Mouse (Mus musculus) CH12.LX (cell line): Measurements from ENCODE around the gene Mgll. TPM values are rescaled to one million over a fixed set of nuclear protein-coding genes. Genes with fewer than 3 reads are reported as not detected.

Experiments used
- DNase-seq: peaks from one replicate; pipeline ENCODE4 v3.0.0-alpha.2; 2013; ENCODE audit errors: extremely low read depth
- H3K27ac ChIP-seq: 2 replicates; pipeline ENCODE4 v1.5.1; 2012; ENCODE audit warnings: low read depth, mild to moderate bottlenecking, control low read depth, moderate library complexity; ENCODE audit not compliant: insufficient read depth
- H3K27me3 ChIP-seq: replicated peaks from 2 replicates; pipeline ENCODE3; 2012; ENCODE audit warnings: inconsistent platforms
- H3K36me3 ChIP-seq, 2 experiments: replicated peaks in 1 of 2; 2 replicates each; pipeline versions ENCODE3 to v1.6.1; 2012; ENCODE audit warnings: inconsistent platforms in 1 of 2, low read length in 1 of 2, mild to moderate bottlenecking in 1 of 2, mixed read lengths in 1 of 2, moderate library complexity in 1 of 2; ENCODE audit not compliant: control insufficient read depth in 1 of 2, insufficient read depth in 1 of 2
- H3K4me1 ChIP-seq, 2 experiments: 2 replicates each; pipeline ENCODE4 v1.6.1; 2012; ENCODE audit warnings: inconsistent platforms in 1 of 2, moderate library complexity in 1 of 2; ENCODE audit not compliant: insufficient read depth in 2 of 2, control insufficient read depth in 1 of 2
- H3K4me2 ChIP-seq: 2 replicates; pipeline ENCODE4 v1.6.1; 2012; ENCODE audit warnings: low read depth, mild to moderate bottlenecking, control low read depth; ENCODE audit not compliant: poor library complexity, insufficient read depth, severe bottlenecking
- H3K4me3 ChIP-seq, 3 experiments: fragments of 150-350 bp in 1 of 3; sonication (generic) in 1 of 3; replicated peaks in 1 of 3; 2 replicates each; pipeline versions ENCODE3 to v1.5.1; 2011 to 2012; ENCODE audit warnings: low read depth in 2 of 3, low read length in 2 of 3, mild to moderate bottlenecking in 2 of 3, moderate library complexity in 2 of 3, control low read depth in 1 of 3, improper control_type of control experiment in 1 of 3, inconsistent platforms in 1 of 3, mixed read lengths in 1 of 3; ENCODE audit not compliant: poor library complexity in 1 of 3
- H3K79me2 ChIP-seq: replicated peaks from 2 replicates; pipeline ENCODE4 v1.6.1; 2012; ENCODE audit warnings: mild to moderate bottlenecking, moderate library complexity; ENCODE audit not compliant: control insufficient read depth, poor library complexity, insufficient read depth, severe bottlenecking; ENCODE audit errors: extremely low read depth
- H3K9ac ChIP-seq: 2 replicates; pipeline ENCODE4 v1.6.1; 2012; ENCODE audit warnings: low read depth, mild to moderate bottlenecking, control low read depth, moderate library complexity; ENCODE audit not compliant: insufficient read depth
- H3K9me3 ChIP-seq: replicated peaks from 2 replicates; pipeline ENCODE3; 2012; ENCODE audit warnings: low read length, inconsistent platforms, mixed read lengths
- ETS1 ChIP-seq: conservative IDR thresholded peaks from 2 replicates; pipeline ENCODE4 v1.6.1; 2012; ENCODE audit warnings: low read depth, mild to moderate bottlenecking, inconsistent platforms, low read length, improper control_type of control experiment, moderate library complexity
- HCFC1 ChIP-seq: IDR thresholded peaks from 2 replicates; pipeline ENCODE4 v1.6.1; 2012; ENCODE audit warnings: low read depth, mild to moderate bottlenecking, inconsistent platforms, low read length, improper control_type of control experiment
- JUND ChIP-seq: conservative IDR thresholded peaks from 2 replicates; pipeline ENCODE4 v1.6.1; 2011; ENCODE audit warnings: low read depth, low read length, improper control_type of control experiment
- KAT2A ChIP-seq: IDR thresholded peaks from 2 replicates; pipeline ENCODE4 v1.6.1; 2012; ENCODE audit warnings: low read length, improper control_type of control experiment, inconsistent platforms; ENCODE audit not compliant: insufficient replicate concordance
- MAFK ChIP-seq: IDR thresholded peaks from 2 replicates; pipeline ENCODE4 v1.6.1; 2011; ENCODE audit warnings: low read length, improper control_type of control experiment; ENCODE audit not compliant: insufficient replicate concordance
- MXI1 ChIP-seq: IDR thresholded peaks from 2 replicates; pipeline ENCODE4 v1.6.1; 2011; ENCODE audit warnings: mild to moderate bottlenecking, low read depth, low read length, improper control_type of control experiment
- MYC ChIP-seq: IDR thresholded peaks from 2 replicates; pipeline ENCODE4 v1.6.1; 2011; ENCODE audit warnings: low read depth, mild to moderate bottlenecking, improper control_type of control experiment, low read length
- NRF1 ChIP-seq: IDR thresholded peaks from 2 replicates; pipeline ENCODE4 v1.6.1; 2014; ENCODE audit warnings: low read depth, mild to moderate bottlenecking, inconsistent platforms, low read length, improper control_type of control experiment, moderate library complexity
- SMC3 ChIP-seq: IDR thresholded peaks from 2 replicates; pipeline ENCODE4 v1.6.1; 2011; ENCODE audit warnings: low read depth, low read length, improper control_type of control experiment
- TCF12 ChIP-seq: IDR thresholded peaks from 2 replicates; pipeline ENCODE4 v1.6.1; 2014; ENCODE audit warnings: low read depth, mild to moderate bottlenecking, inconsistent platforms, low read length, improper control_type of control experiment
- UBTF ChIP-seq: IDR thresholded peaks from 2 replicates; pipeline ENCODE4 v1.6.1; 2012; ENCODE audit warnings: low read depth, mild to moderate bottlenecking, inconsistent platforms, low read length, improper control_type of control experiment, moderate library complexity
- USF1 ChIP-seq: IDR thresholded peaks from 2 replicates; pipeline ENCODE4 v1.6.1; 2014; ENCODE audit warnings: low read depth, mild to moderate bottlenecking, inconsistent platforms, low read length, improper control_type of control experiment
- USF2 ChIP-seq: conservative IDR thresholded peaks from 2 replicates; pipeline ENCODE4 v1.6.1; 2011; ENCODE audit warnings: low read depth, low read length, improper control_type of control experiment
- ZC3H11A ChIP-seq: IDR thresholded peaks from 2 replicates; pipeline ENCODE4 v1.6.1; 2012; ENCODE audit warnings: low read depth, mild to moderate bottlenecking, inconsistent platforms, low read length, improper control_type of control experiment
- ZKSCAN1 ChIP-seq: IDR thresholded peaks from 2 replicates; pipeline ENCODE4 v1.6.1; 2012; ENCODE audit warnings: low read depth, inconsistent platforms, low read length, improper control_type of control experiment, borderline replicate concordance
- ZMIZ1 ChIP-seq: IDR thresholded peaks from 2 replicates; pipeline ENCODE4 v1.6.1; 2012; ENCODE audit warnings: low read depth, mild to moderate bottlenecking, inconsistent platforms, low read length, improper control_type of control experiment
- ZNF384 ChIP-seq: IDR thresholded peaks from 2 replicates; pipeline ENCODE4 v1.6.1; 2012; ENCODE audit warnings: low read depth, low read length, improper control_type of control experiment, inconsistent platforms
- dilution Hi-C: fragments of 300-500 bp; cut with MboI; formaldehyde crosslinking; loops from 2 replicates; pipeline ENCODE4 v1.14.3; 2020; ENCODE audit warnings: low sequenced_read_pairs; ENCODE audit not compliant: extremely low pct_unique_long_range_greater_than_20kb, extremely low pct_ligation_motif_present
- in situ Hi-C: fragments of 300-500 bp; cut with MboI; formaldehyde crosslinking; loops from 3 replicates; pipeline ENCODE4 v1.14.3; 2019; ENCODE audit warnings: low sequenced_read_pairs, low pct_ligation_motif_present, low pct_unique_long_range_greater_than_20kb, mixed read lengths
- polyA plus RNA-seq: library from polyadenylated mRNA; unstranded; fragments of >175 nt; gene quantifications from 2 replicates; pipeline ENCODE4 v1.2.1, GENCODE M21; 2012; ENCODE audit warnings: low read depth; ENCODE audit not compliant: insufficient read length
- total RNA-seq, 2 experiments: library from RNA; depleted of rRNA; stranded (reverse); fragments of 300-350 nt in 1 of 2; fragments of >200 nt in 1 of 2; gene quantifications; 2 replicates each; pipeline ENCODE4 v1.2.3; 2012 to 2014

Mgll gene
- total and polyA plus RNA-seq, 3 experiments: 60.8 to 81.1 (median 76.5) TPM

DNA sequence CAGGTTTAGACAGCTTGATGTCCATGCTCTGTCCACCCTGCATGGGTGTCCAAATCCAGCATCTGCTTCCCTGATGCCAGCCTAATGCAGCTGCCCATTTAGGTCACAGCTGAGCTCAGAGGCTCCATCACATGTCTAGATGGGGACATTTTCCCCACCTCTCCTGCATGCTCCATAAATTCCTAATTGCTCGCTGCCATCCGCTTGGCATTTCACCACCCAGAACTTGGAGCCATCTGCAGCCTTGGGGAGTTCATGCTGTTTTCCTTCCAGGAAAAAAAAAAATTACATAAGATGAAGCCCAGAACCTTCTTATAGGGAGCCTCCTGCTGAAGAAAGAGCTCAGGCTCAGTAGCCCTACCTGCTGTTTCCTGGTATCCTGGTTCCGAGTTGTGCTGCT is 17.6 kb downstream of the Mgll start:
- H3K36me3 ChIP-seq: peaks cover 63 to 89% of the 10 kb centered on the region in 2 experiments
- DNase-seq: no peak
- dilution Hi-C loops: no loop called here
- in situ Hi-C loops: no loop called here
- no peak overlapping the region for H3K9ac ChIP-seq
- no peak overlapping the region for H3K4me3 ChIP-seq
- H3K4me2 ChIP-seq: no peak overlapping the region
- no peaks in the 10 kb centered on the region for H3K27me3 ChIP-seq
- H3K27ac ChIP-seq: no peak overlapping the region
- TF ChIP-seq UBTF (no peak), USF2 (no peak), ETS1 (no peak), TCF12 (no peak), MYC (no peak)
- H3K79me2 ChIP-seq: peaks cover 55% of the 10 kb centered on the region
- peaks cover 6% of the 10 kb centered on the region for H3K9me3 ChIP-seq
- peaks cover 19 to 87% of the 10 kb centered on the region in 2 experiments for H3K4me1 ChIP-seq

DNA sequence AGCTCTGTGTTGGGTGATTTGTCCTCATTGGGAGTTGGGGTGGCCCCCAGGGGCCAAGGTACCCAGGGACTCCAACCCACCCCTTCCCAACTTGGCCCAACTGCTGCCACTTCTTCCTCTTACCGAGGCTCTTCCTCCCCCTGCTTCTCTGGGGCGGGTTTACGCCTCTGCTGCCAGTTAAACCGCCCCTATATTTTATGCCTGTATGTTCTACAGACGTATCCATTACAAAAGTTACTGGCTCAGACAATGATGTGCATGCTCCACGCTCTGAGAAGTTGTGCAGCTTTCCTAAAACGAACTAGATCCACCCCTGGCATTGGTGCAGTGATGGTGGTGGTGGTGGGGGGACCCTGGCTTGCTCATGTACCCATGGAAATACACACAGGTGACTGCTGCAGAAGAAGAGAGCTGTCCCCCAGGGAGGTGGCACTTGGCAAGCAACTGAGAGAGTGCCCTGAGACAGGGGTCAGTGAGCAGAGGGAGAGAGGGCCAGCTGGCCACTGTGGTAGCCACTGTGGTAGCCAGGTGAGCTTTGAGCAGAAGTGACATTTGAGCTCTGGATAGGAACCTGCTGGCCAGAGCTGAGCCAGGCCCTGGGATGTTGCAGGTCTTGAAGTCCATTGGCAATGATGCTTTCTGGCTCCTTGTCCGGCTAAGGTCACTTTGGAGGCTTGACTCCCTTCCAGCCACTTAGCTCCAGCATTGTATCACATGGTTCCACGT is 18.2 kb downstream of the Mgll start:
- peaks cover 19 to 87% of the 10 kb centered on the region in 2 experiments for H3K4me1 ChIP-seq
- H3K9ac ChIP-seq: no peak overlapping the region
- H3K27ac ChIP-seq: no peak overlapping the region
- no peak overlapping the region for H3K4me3 ChIP-seq
- H3K4me2 ChIP-seq: no peak overlapping the region
- peaks cover 66 to 91% of the 10 kb centered on the region in 2 experiments for H3K36me3 ChIP-seq
- dilution Hi-C loops: no loop called here
- TF ChIP-seq TCF12 (no peak), KAT2A (no peak), ZNF384 (no peak), ZMIZ1 (no peak), JUND (no peak), MXI1 (no peak), ZKSCAN1 (no peak), ETS1 (no peak), NRF1 (no peak), ZC3H11A (no peak), SMC3 (no peak), MAFK (no peak), HCFC1 (no peak), USF1 (no peak)
- TF ChIP-seq, all 38 proteins: peak for 0
- Histone ChIP-seq H3K9me3 (peaks cover 6% of the 10 kb centered on the region), H3K79me2 (peaks cover 62% of the 10 kb centered on the region), H3K27me3 (no peaks in the 10 kb centered on the region)
- no peak for DNase-seq
- in situ Hi-C loops: no loop called here
